Mouse (Mus musculus) embryonic facial prominence, embryonic 14.5 days (tissue): ENCODE data around the gene Syt16. TPM values are rescaled to one million over a fixed set of nuclear protein-coding genes. Genes with fewer than 3 reads are reported as not detected.

Source experiments
- ATAC-seq: fragments of 200-750 bp; cut with Nextera tagmentation; 2 replicates; pipeline ENCODE4 v1.8.0; 2017; ENCODE audit warnings: low read depth, moderate number of reproducible peaks, moderate TSS enrichment
- DNase-seq: peaks from one replicate; pipeline ENCODE4 v3.0.0-alpha.2; 2015; ENCODE audit warnings: low spot score
- H3K27ac ChIP-seq: fragments of 300-500 bp; sonication (generic); replicated peaks from 2 replicates; pipeline ENCODE4 v1.5.1; 2014; ENCODE audit warnings: low read depth, mild to moderate bottlenecking, low read length, moderate library complexity
- H3K27me3 ChIP-seq: fragments of 300-500 bp; sonication (generic); replicated peaks from 2 replicates; pipeline ENCODE4 v1.6.1; 2014; ENCODE audit warnings: low read length; ENCODE audit not compliant: control insufficient read depth, insufficient read depth
- H3K36me3 ChIP-seq: fragments of 300-500 bp; sonication (generic); 2 replicates; pipeline ENCODE4 v1.6.1; 2014; ENCODE audit warnings: low read length, mixed read lengths; ENCODE audit not compliant: control insufficient read depth, insufficient read depth
- H3K4me1 ChIP-seq: fragments of 300-500 bp; sonication (generic); 2 replicates; pipeline ENCODE4 v1.6.1; 2014; ENCODE audit warnings: antibody characterized with exemption, low read length; ENCODE audit not compliant: control insufficient read depth, insufficient read depth
- H3K4me2 ChIP-seq: fragments of 300-500 bp; sonication (generic); 2 replicates; pipeline ENCODE4 v1.6.1; 2014; ENCODE audit warnings: low read depth, mild to moderate bottlenecking, low read length, moderate library complexity, mixed read lengths
- H3K4me3 ChIP-seq: fragments of 300-500 bp; sonication (generic); 2 replicates; pipeline ENCODE4 v1.5.1; 2014; ENCODE audit warnings: low read depth, mild to moderate bottlenecking, low read length
- H3K9ac ChIP-seq: fragments of 300-500 bp; sonication (generic); 2 replicates; pipeline ENCODE4 v1.6.1; 2014; ENCODE audit warnings: low read depth, mild to moderate bottlenecking, low read length, moderate library complexity, mixed read lengths
- H3K9me3 ChIP-seq: fragments of 300-500 bp; sonication (generic); 2 replicates; pipeline ENCODE4 v1.6.1; 2016; ENCODE audit warnings: low read length; ENCODE audit not compliant: control insufficient read depth
- WGBS: fragments of 180-500 bp; shearing (Covaris S2); extraction: QIAGEN DNeasy Blood & Tissue Kit; methylation state at CpG from one replicate; pipeline ENCODE4 v1.1.7; 2014; 5-methylcytosine and 5-hydroxymethylcytosine counted together
- polyA plus RNA-seq: library from polyadenylated mRNA; unstranded; fragments of >200 nt; fragmentation: Nextera tagmentation; extraction: Ambion mirVana; gene quantifications from 2 replicates; pipeline ENCODE4 v1.2.1, GENCODE M21; 2014

Gene Syt16
- polyA plus RNA-seq, 1 experiment from 2014 or later = 5.5 TPM

DNA sequence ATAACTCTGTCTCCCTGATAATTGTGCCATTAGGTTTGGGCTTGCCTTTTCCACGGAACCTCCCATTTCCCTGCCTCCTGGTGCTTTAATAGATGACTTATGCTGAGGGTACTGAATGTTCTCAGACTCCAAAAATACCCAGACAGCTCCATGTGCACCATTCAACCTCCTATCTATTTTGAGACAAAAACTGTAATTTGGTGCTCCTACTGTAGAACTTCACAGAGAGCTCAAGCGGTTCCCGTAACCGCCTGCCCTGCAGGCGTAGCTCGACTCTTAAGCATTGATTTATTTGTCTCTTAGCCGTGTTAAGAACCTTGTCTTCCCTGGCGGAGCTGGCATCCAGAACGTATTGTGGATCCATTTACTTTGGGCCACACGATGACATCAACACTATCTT, 233.3 kb downstream of the Syt16 start:
- Histone ChIP-seq H3K4me1 (no peaks in the 10 kb centered on the region), H3K9ac (no peak overlapping the region), H3K4me3 (no peak overlapping the region), H3K4me2 (no peak overlapping the region), H3K36me3 (no peaks in the 10 kb centered on the region), H3K27me3 (no peaks in the 10 kb centered on the region), H3K9me3 (no peaks in the 10 kb centered on the region), H3K27ac (no peak overlapping the region)
- no peak for ATAC-seq
- no peak for DNase-seq
- 77% methylated on average over 10 of the region's 10 CpGs for WGBS

DNA sequence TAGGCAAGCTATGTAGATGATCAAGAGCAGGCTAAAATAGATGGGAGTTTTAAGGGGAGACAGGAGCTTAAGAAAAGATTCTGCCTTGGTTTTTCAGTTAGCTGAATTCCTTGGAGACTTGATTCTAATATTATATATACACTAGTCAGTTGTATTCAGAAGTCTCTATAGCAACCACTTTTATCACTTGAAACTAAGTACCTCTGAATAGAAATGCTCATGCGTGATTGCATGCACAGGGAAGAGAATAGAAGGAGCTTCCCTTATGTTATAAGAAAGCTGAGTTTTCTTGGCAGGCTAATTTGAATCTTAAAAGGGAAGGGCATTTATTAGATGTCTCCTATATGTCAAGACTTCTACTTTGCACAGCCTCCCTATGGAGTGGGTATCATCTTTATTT, 235.4 kb downstream of the Syt16 start:
- DNase-seq (no peak), ATAC-seq (no peak)
- Histone ChIP-seq H3K4me2 (no peak overlapping the region), H3K27ac (no peak overlapping the region), H3K4me1 (no peaks in the 10 kb centered on the region), H3K9ac (no peak overlapping the region), H3K36me3 (no peaks in the 10 kb centered on the region), H3K27me3 (no peaks in the 10 kb centered on the region), H3K4me3 (no peak overlapping the region), H3K9me3 (no peaks in the 10 kb centered on the region)
- 91% methylated on average over 1 of the region's 1 CpGs for WGBS

DNA sequence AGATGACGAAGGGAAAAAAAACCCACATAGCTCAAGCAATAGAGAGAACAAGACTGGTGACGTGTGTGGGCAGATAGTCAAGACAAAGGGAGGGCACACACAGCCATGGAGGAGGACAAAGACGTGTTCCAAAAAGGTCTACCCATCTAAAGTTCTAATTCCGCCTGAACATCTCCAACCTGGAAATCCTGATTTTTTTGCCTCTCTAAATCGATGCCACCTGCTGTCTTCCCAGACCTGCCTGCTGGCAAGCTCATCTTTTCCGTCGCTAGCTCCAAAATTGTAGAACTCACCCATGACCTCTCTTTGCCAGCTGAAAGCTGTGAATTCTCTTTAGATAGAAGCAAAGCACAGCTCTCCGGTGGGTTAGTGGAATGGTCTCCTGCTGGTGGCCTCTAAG, 238.7 kb downstream of the Syt16 start:
- no peak overlapping the region for H3K9ac ChIP-seq
- no peak overlapping the region for H3K27ac ChIP-seq
- H3K4me3 ChIP-seq = no peak overlapping the region
- DNase-seq (no peak), ATAC-seq (no peak)
- H3K36me3 ChIP-seq = no peaks in the 10 kb centered on the region
- no peaks in the 10 kb centered on the region for H3K9me3 ChIP-seq
- no peaks in the 10 kb centered on the region for H3K4me1 ChIP-seq
- no peaks in the 10 kb centered on the region for H3K27me3 ChIP-seq
- H3K4me2 ChIP-seq = no peak overlapping the region
- WGBS = 87% methylated on average over 8 of the region's 8 CpGs

DNA sequence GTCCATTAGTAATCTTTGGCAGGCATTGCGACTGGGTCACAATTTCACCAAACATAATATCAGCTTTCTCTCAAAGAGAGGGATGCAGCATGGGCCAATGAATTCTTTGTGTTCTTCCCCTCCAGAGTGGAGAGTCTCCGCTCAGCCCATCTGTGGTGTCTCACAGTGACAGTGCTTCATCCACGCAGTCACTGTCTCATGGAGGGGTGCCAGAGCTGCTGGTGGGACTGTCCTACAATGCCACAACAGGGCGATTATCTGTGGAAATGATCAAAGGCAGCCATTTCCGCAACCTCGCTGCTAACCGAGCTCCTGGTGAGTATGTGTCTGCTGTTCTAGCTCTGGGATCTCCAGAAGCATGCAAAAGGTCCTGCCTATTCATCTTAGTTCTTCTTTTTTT, 240.6 kb downstream of the Syt16 start:
- no peaks in the 10 kb centered on the region for H3K4me1 ChIP-seq
- H3K9ac ChIP-seq = no peak overlapping the region
- no peak for ATAC-seq
- no peaks in the 10 kb centered on the region for H3K9me3 ChIP-seq
- H3K36me3 ChIP-seq = no peaks in the 10 kb centered on the region
- no peak overlapping the region for H3K4me3 ChIP-seq
- DNase-seq = no peak
- H3K27ac ChIP-seq = no peak overlapping the region
- no peak overlapping the region for H3K4me2 ChIP-seq
- no peaks in the 10 kb centered on the region for H3K27me3 ChIP-seq
- WGBS = 72% methylated on average over 7 of the region's 7 CpGs

DNA sequence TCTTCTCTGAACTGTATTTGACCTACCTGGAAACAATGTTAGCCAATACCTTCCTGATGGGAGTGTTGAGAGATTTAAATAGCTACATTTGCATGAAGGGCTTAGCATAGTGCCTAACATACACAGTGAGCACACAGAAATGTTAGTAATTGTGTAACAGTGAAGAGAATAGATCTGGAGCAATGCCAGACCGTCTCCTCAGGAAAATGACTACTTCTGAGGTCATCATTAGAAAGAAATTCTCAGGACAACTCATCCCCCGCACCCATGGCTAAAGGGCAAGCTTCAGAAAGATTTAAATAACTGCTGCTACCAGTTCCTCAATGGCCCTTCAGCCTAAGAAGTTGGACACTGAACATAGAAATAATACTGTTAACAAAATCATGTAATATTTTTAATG, 241.3 kb downstream of the Syt16 start:
- ATAC-seq (no peak), DNase-seq (no peak)
- no peaks in the 10 kb centered on the region for H3K9me3 ChIP-seq
- 76% methylated on average over 2 of the region's 2 CpGs for WGBS
- no peaks in the 10 kb centered on the region for H3K36me3 ChIP-seq
- H3K27me3 ChIP-seq = no peaks in the 10 kb centered on the region
- no peak overlapping the region for H3K4me2 ChIP-seq
- H3K27ac ChIP-seq = no peak overlapping the region
- H3K4me1 ChIP-seq = no peaks in the 10 kb centered on the region
- no peak overlapping the region for H3K4me3 ChIP-seq
- H3K9ac ChIP-seq = no peak overlapping the region

DNA sequence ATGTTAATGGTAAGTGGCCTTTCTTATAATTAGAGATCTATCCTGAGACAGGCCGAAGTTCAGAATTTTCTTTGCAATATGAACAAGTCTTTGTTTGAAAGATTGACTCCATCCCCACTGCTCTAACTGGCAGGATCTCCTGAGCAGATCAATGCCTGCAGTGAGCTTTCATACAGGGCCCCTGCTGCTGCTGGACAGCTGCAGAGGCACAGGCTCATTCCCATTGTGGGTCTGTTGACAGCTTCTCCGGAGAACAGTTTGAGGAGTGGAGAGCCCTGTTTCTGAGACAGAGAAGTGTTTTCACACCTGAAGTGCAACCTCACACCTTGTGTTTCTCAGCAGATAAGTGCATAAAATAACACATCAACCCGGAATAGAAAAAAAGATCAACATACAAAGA, 267.4 kb downstream of the Syt16 start:
- H3K4me2 ChIP-seq = no peak overlapping the region
- H3K9me3 ChIP-seq = no peaks in the 10 kb centered on the region
- H3K4me3 ChIP-seq = no peak overlapping the region
- H3K4me1 ChIP-seq = no peaks in the 10 kb centered on the region
- no peaks in the 10 kb centered on the region for H3K36me3 ChIP-seq
- no peak overlapping the region for H3K9ac ChIP-seq
- 65% methylated on average over 3 of the region's 3 CpGs for WGBS
- no peaks in the 10 kb centered on the region for H3K27me3 ChIP-seq
- no peak for ATAC-seq
- H3K27ac ChIP-seq = no peak overlapping the region
- DNase-seq = no peak

DNA sequence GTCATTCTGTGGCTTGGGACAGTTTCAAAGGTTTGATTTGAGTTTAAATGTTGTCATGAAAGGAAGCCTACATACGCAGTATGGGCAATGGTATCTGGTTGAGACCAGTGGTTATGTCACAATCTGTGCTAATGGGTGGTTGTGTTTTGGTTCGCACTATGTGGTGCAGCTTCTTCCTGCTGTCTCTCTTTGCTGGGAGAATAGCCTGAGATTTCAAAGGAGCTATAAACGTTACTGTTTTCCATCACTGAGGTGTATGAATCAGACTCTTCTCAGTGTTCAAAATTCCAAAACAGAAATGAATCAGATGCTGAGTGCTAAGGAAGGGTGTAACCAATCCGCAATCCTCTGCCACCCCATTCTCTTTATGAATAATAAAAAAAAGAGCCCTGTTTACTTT, 269.6 kb downstream of the Syt16 start:
- no peak overlapping the region for H3K4me2 ChIP-seq
- WGBS = 85% methylated on average over 4 of the region's 4 CpGs
- H3K4me1 ChIP-seq = no peaks in the 10 kb centered on the region
- H3K4me3 ChIP-seq = no peak overlapping the region
- H3K27me3 ChIP-seq = no peaks in the 10 kb centered on the region
- H3K36me3 ChIP-seq = no peaks in the 10 kb centered on the region
- no peak overlapping the region for H3K9ac ChIP-seq
- H3K27ac ChIP-seq = no peak overlapping the region
- ATAC-seq = no peak
- DNase-seq = no peak
- H3K9me3 ChIP-seq = no peaks in the 10 kb centered on the region

DNA sequence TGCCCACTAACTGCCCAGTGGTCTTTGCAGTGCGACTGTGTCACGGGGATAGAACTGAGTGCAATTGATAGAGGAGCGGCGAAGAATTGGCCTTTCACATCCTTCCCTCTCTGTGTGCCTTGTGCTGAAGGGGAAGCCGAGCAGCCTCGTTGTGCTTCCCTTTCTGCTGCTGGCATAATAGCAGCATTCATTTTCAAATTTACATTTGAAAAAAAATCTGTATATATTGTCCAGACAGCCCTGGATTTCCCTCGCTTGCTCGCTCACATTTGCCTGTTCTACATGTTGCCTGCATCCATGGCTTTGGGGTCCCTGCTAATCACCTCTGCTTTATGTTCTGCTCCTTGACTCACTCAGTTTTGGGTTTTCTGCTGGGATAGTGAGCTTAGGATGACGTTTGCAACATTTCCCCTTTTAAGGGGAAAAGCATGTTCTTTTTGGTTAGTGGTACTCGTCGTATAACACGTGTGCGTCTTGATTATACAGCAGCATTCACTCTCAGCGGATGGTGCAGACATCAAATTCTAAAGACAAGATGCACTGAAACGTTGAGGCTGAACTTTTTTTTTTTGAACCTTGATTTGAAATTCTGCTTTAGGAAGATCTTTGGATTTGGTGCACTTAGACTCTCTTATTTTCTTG, 271.3 kb downstream of the Syt16 start:
- ATAC-seq = no peak
- Histone ChIP-seq H3K27ac (no peak overlapping the region), H3K9me3 (no peaks in the 10 kb centered on the region), H3K9ac (no peak overlapping the region), H3K27me3 (no peaks in the 10 kb centered on the region), H3K36me3 (no peaks in the 10 kb centered on the region), H3K4me2 (no peak overlapping the region), H3K4me1 (no peaks in the 10 kb centered on the region), H3K4me3 (no peak overlapping the region)
- 84% methylated on average over 15 of the region's 15 CpGs for WGBS
- no peak for DNase-seq

DNA sequence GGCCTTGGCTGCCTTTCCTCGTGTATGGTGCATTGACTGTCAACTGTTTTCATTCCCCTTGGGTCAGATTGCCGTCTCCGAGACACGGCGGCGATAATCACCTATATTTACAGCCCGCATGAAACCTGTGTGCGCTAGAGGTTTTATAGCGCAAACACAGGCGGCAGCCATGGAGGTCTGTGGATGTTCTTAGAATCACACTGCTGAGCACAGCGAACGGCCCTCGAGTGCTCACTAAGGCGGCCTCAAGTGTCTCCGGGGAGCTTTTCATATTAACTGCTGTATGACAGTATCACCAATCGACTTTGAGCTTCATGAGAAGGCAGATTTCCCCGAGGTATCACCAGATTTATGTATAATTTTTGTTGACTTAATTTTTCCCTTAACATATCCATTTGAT, 275.1 kb downstream of the Syt16 start:
- no peak overlapping the region for H3K9ac ChIP-seq
- H3K27ac ChIP-seq = no peak overlapping the region
- H3K4me2 ChIP-seq = no peak overlapping the region
- DNase-seq (no peak), ATAC-seq (no peak)
- H3K9me3 ChIP-seq = no peaks in the 10 kb centered on the region
- WGBS = 89% methylated on average over 17 of the region's 17 CpGs
- H3K36me3 ChIP-seq = no peaks in the 10 kb centered on the region
- no peaks in the 10 kb centered on the region for H3K27me3 ChIP-seq
- H3K4me3 ChIP-seq = no peak overlapping the region
- H3K4me1 ChIP-seq = no peaks in the 10 kb centered on the region
